Mouse (Mus musculus) liver, adult 2 months (tissue): ENCODE data around the gene Filip1l.

ENCODE experiments used
- CTCF ChIP-seq: fragments of 200-500 bp; IDR thresholded peaks from 2 replicates; pipeline ENCODE4 v1.5.1; 2011; ENCODE audit warnings: low read depth, low read length, control low read depth
- POLR2A ChIP-seq: fragments of 200-500 bp; IDR thresholded peaks from 2 replicates; pipeline ENCODE4 v1.6.1; 2011; ENCODE audit warnings: low read length, control low read depth; ENCODE audit not compliant: insufficient read depth; ENCODE audit errors: extremely low read depth

GRCm38 (mm10) chr16:57502761-57503160 is 149.9 kb downstream of the Filip1l start:
- TF ChIP-seq POLR2A (no peak), CTCF (no peak)
